ENCODE assay signal across 8 mouse cellular contexts in genomic region chr12:111162312-111163061, GRCm38 (mm10). TPM values are rescaled to one million over a fixed set of nuclear protein-coding genes. Genes with fewer than 3 reads are reported as not detected.
DNase-seq lines count a peak whose midpoint lies in the region; ATAC-seq and TF ChIP-seq lines count a peak whose summit lies in the region.

No protein-coding gene starts in this region.

- H3K27me3 ChIP-seq in MEL (ENCODE audit: control insufficient read depth in 1 of 2, insufficient read depth in 2 of 2, low read length in 2 of 2) = no peaks in the 10 kb centered on the region
- H3K27me3 ChIP-seq in heart, embryonic 10.5 days (ENCODE audit: insufficient read depth, poor library complexity, severe bottlenecking) = peaks cover 16% of the 10 kb centered on the region; the same call in 1 of the 2 replicates
- no peaks in the 10 kb centered on the region for H3K27me3 ChIP-seq in lung, embryonic 15.5 days

- peak overlapping the region; percentile 9; the same call in 1 of the 2 replicates for H3K27ac ChIP-seq in MEL (ENCODE audit: control insufficient read depth, low read depth, low read length)
- peak overlapping the region; percentile 85 for H3K27ac ChIP-seq in heart, embryonic 10.5 days
- H3K27ac ChIP-seq in lung, embryonic 15.5 days = 0 out of 2 replicates have a peak overlapping the region, but pooled peaks have one; percentile 4

- peaks cover 6 to 35% of the 10 kb centered on the region in 2 experiments; a peak in 3 of 4 replicates for H3K4me1 ChIP-seq in MEL (ENCODE audit: control insufficient read depth in 1 of 2, insufficient read depth in 2 of 2, low read length in 2 of 2)
- peaks cover 55% of the 10 kb centered on the region for H3K4me1 ChIP-seq in heart, embryonic 10.5 days
- peaks cover 39% of the 10 kb centered on the region for H3K4me1 ChIP-seq in lung, embryonic 15.5 days

- H3K4me2 ChIP-seq in lung, embryonic 15.5 days = peak overlapping the region; percentile 51

- peak; percentile 19; the same call in 1 of the 2 replicates for ATAC-seq in lung, embryonic 15.5 days (ENCODE audit: borderline replicate concordance, extremely low read depth, low FRiP score, low TSS enrichment)

- TF ChIP-seq EP300 in MEL (IDR thresholded peaks at IDR 0.05; ENCODE audit: low read depth in 1 of 2, low read length in 2 of 2) = no peak

- peak; percentile 65 for DNase-seq in MEL (ENCODE audit: low read depth, low spot score)
- peak; percentile 95 for DNase-seq in brain, embryonic 14.5 days (ENCODE audit: low read depth)
- DNase-seq in heart, embryonic 10.5 days (ENCODE audit: low spot score) = no peak
- peak; percentile 64 for DNase-seq in kidney, postnatal 10 days
- peak; percentile 59 to 74 for DNase-seq in right cerebral cortex, adult 2 months (ENCODE audit: low spot score in 2 of 2)
- no peak for DNase-seq in cerebellum, postnatal 25 days
- no peak for DNase-seq in urinary bladder, adult 18-20 months (ENCODE audit: low spot score in 2 of 2)

- TF ChIP-seq CTCF in MEL (IDR thresholded peaks at IDR 0.05 in 2 of 3, conservative IDR thresholded peaks at IDR 0.05 in 1 of 3; ENCODE audit: control insufficient read depth in 1 of 3, insufficient read depth in 1 of 3, low read depth in 2 of 3, low read length in 3 of 3, poor library complexity in 1 of 3, severe bottlenecking in 1 of 3) = no peak
- TF ChIP-seq CTCF in brain, embryonic 14.5 days (IDR thresholded peaks at IDR 0.05; ENCODE audit: borderline replicate concordance, extremely low read depth, insufficient read depth, insufficient read length) = no peak

- 10% methylated on average over 16 of the region's 16 CpGs for WGBS in heart, embryonic 10.5 days
- WGBS in lung, embryonic 15.5 days = 10% methylated on average over 16 of the region's 16 CpGs

- H3K9me3 ChIP-seq in MEL (replicated peaks; ENCODE audit: insufficient read depth, low read length) = no peaks in the 10 kb centered on the region
- no peaks in the 10 kb centered on the region for H3K9me3 ChIP-seq in heart, embryonic 10.5 days
- H3K9me3 ChIP-seq in lung, embryonic 15.5 days = no peaks in the 10 kb centered on the region

- peaks cover 0 to 11% of the 10 kb centered on the region in 2 experiments; a peak in 2 of 4 replicates for H3K36me3 ChIP-seq in MEL (ENCODE audit: control insufficient read depth in 1 of 2, insufficient read depth in 2 of 2, low read length in 2 of 2)
- H3K36me3 ChIP-seq in heart, embryonic 10.5 days = no peaks in the 10 kb centered on the region
- H3K36me3 ChIP-seq in lung, embryonic 15.5 days = no peaks in the 10 kb centered on the region

- peak overlapping the region; percentile 13 for H3K9ac ChIP-seq in MEL (ENCODE audit: control insufficient read depth, low read depth, low read length, poor library complexity, severe bottlenecking)
- 0 out of 2 replicates have a peak overlapping the region, but pooled peaks have one; percentile 25 for H3K9ac ChIP-seq in lung, embryonic 15.5 days

- no peak for TF ChIP-seq POLR2A in MEL (IDR thresholded peaks at IDR 0.05; ENCODE audit: control insufficient read depth in 1 of 2, insufficient read depth in 1 of 2, low read depth in 1 of 2, low read length in 2 of 2, poor library complexity in 1 of 2)
- TF ChIP-seq POLR2A in brain, embryonic 14.5 days (IDR thresholded peaks at IDR 0.05; ENCODE audit: borderline replicate concordance, extremely low read depth, insufficient read depth, insufficient read length, poor library complexity, severe bottlenecking) = no peak

- peaks cover 16% of the 10 kb centered on the region for H3K79me2 ChIP-seq in MEL (ENCODE audit: control insufficient read depth, insufficient read depth, low read length, poor library complexity)

- TF ChIP-seq RAD21 in MEL (IDR thresholded peaks at IDR 0.05; ENCODE audit: low read depth, low read length) = no peak

- peak overlapping the region; percentile 44 to 51 for H3K4me3 ChIP-seq in MEL (ENCODE audit: control insufficient read depth in 1 of 2, insufficient read depth in 1 of 2, low read depth in 2 of 2, low read length in 2 of 2)
- peak overlapping the region; percentile 50 for H3K4me3 ChIP-seq in heart, embryonic 10.5 days
- H3K4me3 ChIP-seq in lung, embryonic 15.5 days = peak overlapping the region; percentile 28; the same call in 1 of the 2 replicates

TF ChIP-seq in MEL, 35 proteins besides CTCF, POLR2A, EP300 and RAD21:
- TF ChIP-seq ZKSCAN1 (IDR thresholded peaks at IDR 0.05; ENCODE audit: low read depth, low read length) (no peak), SIN3A (IDR thresholded peaks at IDR 0.05; ENCODE audit: low read length) (0 out of 2 replicates have a peak, but pooled peaks have one; percentile 30)

RNA-seq across cellular contexts. Expression of gene Traf3, which starts 3.7 kb away (rescaled TPM):
- 21.1 and 21.4 TPM in 2 replicates for total RNA-seq in MEL (2012; rRNA removed)
- polyA plus RNA-seq in MEL (2012; ENCODE audit: insufficient read depth in 1 of 2, insufficient read length in 2 of 2, low read depth in 1 of 2, low replicate concordance in 2 of 2, missing spikeins in 1 of 2) = 10 to 100 TPM in 1 of 2 experiments, not detected in 1; 40.7 TPM
- polyA plus RNA-seq in brain, embryonic 14.5 days (2012; rRNA removed) = 33.3 and 43.8 TPM in 2 replicates
- polyA plus RNA-seq in heart, embryonic 10.5 days (2016; fragmentation: Nextera tagmentation; extraction: Ambion mirVana) = 6.9 and 7.2 TPM in 2 replicates
- polyA plus RNA-seq in lung, embryonic 15.5 days (2015; fragmentation: Nextera tagmentation; extraction: Ambion mirVana) = 8.9 and 9.9 TPM in 2 replicates

RNA-seq across cellular contexts. Expression of gene 4930595D18Rik, which starts 21.8 kb away (rescaled TPM):
- not detected in 2 replicates for total RNA-seq in MEL (2012; rRNA removed)
- polyA plus RNA-seq in MEL (2012; ENCODE audit: insufficient read depth in 1 of 2, insufficient read length in 2 of 2, low read depth in 1 of 2, low replicate concordance in 2 of 2, missing spikeins in 1 of 2) = under 1 TPM in 1 of 2 experiments, not detected in 1; 0.35 TPM
- 0.20 and 0.29 TPM in 2 replicates for polyA plus RNA-seq in brain, embryonic 14.5 days (2012; rRNA removed)
- not detected in 2 replicates for polyA plus RNA-seq in heart, embryonic 10.5 days (2016; fragmentation: Nextera tagmentation; extraction: Ambion mirVana)
- polyA plus RNA-seq in lung, embryonic 15.5 days (2015; fragmentation: Nextera tagmentation; extraction: Ambion mirVana) = not detected in 2 replicates

Comparison
In these comparisons a context has a peak if more than half of its experiments do, and no peak if none do; other contexts are left out.
1. DNase-seq: peak in MEL (single experiment), brain, embryonic 14.5 days (single experiment), kidney, postnatal 10 days (single experiment) and right cerebral cortex, adult 2 months (2 of 2); none in heart, embryonic 10.5 days (single experiment), cerebellum, postnatal 25 days (0 of 2) and urinary bladder, adult 18-20 months (0 of 2).
2. H3K27ac ChIP-seq: peak in every context shown above with its lines; median percentile 85 in heart, embryonic 10.5 days; 9 in MEL; 4 in lung, embryonic 15.5 days.
3. Peak in every context shown above with its lines, with median percentiles within 50 percentile points of each other: H3K4me3 ChIP-seq.